7 mouse cellular contexts compared by ENCODE assay signal in genomic region chr9:95858027-95858570, GRCm38 (mm10). TPM values are rescaled to one million over a fixed set of nuclear protein-coding genes. Genes with fewer than 3 reads are reported as not detected.
DNase-seq lines count a peak whose midpoint lies in the region; ATAC-seq and TF ChIP-seq lines count a peak whose summit lies in the region.

No protein-coding gene starts in this region.

- peak overlapping the region; percentile 97 for H3K4me3 ChIP-seq in G1E (ENCODE audit: low read depth, low read length)
- peak overlapping the region; percentile 93 for H3K4me3 ChIP-seq in hindbrain, embryonic 13.5 days
- H3K4me3 ChIP-seq in liver, embryonic 16.5 days (ENCODE audit: low read depth, low read length), result peak overlapping the region; percentile 96
- H3K4me3 ChIP-seq in neural tube, embryonic 13.5 days, result peak overlapping the region; percentile 87

- H3K9me3 ChIP-seq in G1E (replicated peaks), result no peaks in the 10 kb centered on the region
- H3K9me3 ChIP-seq in hindbrain, embryonic 13.5 days, result no peaks in the 10 kb centered on the region
- H3K9me3 ChIP-seq in liver, embryonic 16.5 days (replicated peaks; ENCODE audit: control insufficient read depth, low read length), result no peaks in the 10 kb centered on the region
- H3K9me3 ChIP-seq in neural tube, embryonic 13.5 days, result no peaks in the 10 kb centered on the region

- under 1% methylated on average over 31 of the region's 31 CpGs for WGBS in hindbrain, embryonic 13.5 days
- WGBS in liver, embryonic 16.5 days (ENCODE audit: insufficient replicate concordance), result under 1% methylated on average over 31 of the region's 31 CpGs
- under 1% methylated on average over 31 of the region's 31 CpGs for WGBS in neural tube, embryonic 13.5 days

- peak; percentile 79 for DNase-seq in CD4-positive helper T cell, adult 2 months (ENCODE audit: low read depth, low spot score)
- peak; percentile 32 for DNase-seq in G1E (ENCODE audit: low spot score)
- DNase-seq in embryo, embryonic 11.5 days (ENCODE audit: low read depth, low spot score), result peak; percentile 47
- no peak for DNase-seq in gastrocnemius, postnatal 36 days

- H3K4me1 ChIP-seq in G1E (ENCODE audit: insufficient read depth, low read depth, low read length), result peaks cover 13% of the 10 kb centered on the region
- peaks cover 8% of the 10 kb centered on the region for H3K4me1 ChIP-seq in hindbrain, embryonic 13.5 days (replicated peaks)
- peaks cover 7% of the 10 kb centered on the region for H3K4me1 ChIP-seq in liver, embryonic 16.5 days (ENCODE audit: control insufficient read depth, low read depth, low read length)
- H3K4me1 ChIP-seq in neural tube, embryonic 13.5 days (replicated peaks), result peaks cover 8% of the 10 kb centered on the region; the same call in 1 of the 2 replicates

- H3K36me3 ChIP-seq in G1E (replicated peaks), result peaks cover 15% of the 10 kb centered on the region
- 0 out of 2 replicates have a peak, but pooled peaks cover 3% of the 10 kb centered on the region for H3K36me3 ChIP-seq in hindbrain, embryonic 13.5 days
- no peaks in the 10 kb centered on the region for H3K36me3 ChIP-seq in liver, embryonic 16.5 days (ENCODE audit: control insufficient read depth, insufficient read depth)
- H3K36me3 ChIP-seq in neural tube, embryonic 13.5 days, result 0 out of 2 replicates have a peak, but pooled peaks cover 10% of the 10 kb centered on the region

- peak overlapping the region; percentile 90 for H3K4me2 ChIP-seq in hindbrain, embryonic 13.5 days
- H3K4me2 ChIP-seq in liver, embryonic 16.5 days (ENCODE audit: low read depth, low read length), result peak overlapping the region; percentile 94
- H3K4me2 ChIP-seq in neural tube, embryonic 13.5 days, result peak overlapping the region; percentile 71

- peak; percentile 58 for ATAC-seq in G1E (ENCODE audit: extremely low read depth, insufficient number of reproducible peaks, low FRiP score, poor library complexity, severe bottlenecking)
- ATAC-seq in hindbrain, embryonic 13.5 days (ENCODE audit: low FRiP score), result peak; percentile 60
- ATAC-seq in liver, embryonic 16.5 days (ENCODE audit: low read depth), result 0 out of 2 replicates have a peak, but pooled peaks have one; percentile 9
- ATAC-seq in neural tube, embryonic 13.5 days (ENCODE audit: low read depth), result peak; percentile 59

- H3K27ac ChIP-seq in hindbrain, embryonic 13.5 days, result peak overlapping the region; percentile 82
- peak overlapping the region; percentile 67 for H3K27ac ChIP-seq in liver, embryonic 16.5 days (ENCODE audit: low read length)
- peak overlapping the region; percentile 72 for H3K27ac ChIP-seq in neural tube, embryonic 13.5 days (replicated peaks)

- peak overlapping the region; percentile 82 for H3K9ac ChIP-seq in hindbrain, embryonic 13.5 days
- H3K9ac ChIP-seq in liver, embryonic 16.5 days (ENCODE audit: low read depth, low read length), result peak overlapping the region; percentile 90
- peak overlapping the region; percentile 80 for H3K9ac ChIP-seq in neural tube, embryonic 13.5 days

- intact Hi-C loops in gastrocnemius, postnatal 36 days (cut with DNase I), result loop anchor here (5.0 kb wide), 1 partner anchor 361 kb away; no protein-coding TSS in a partner anchor

- no peaks in the 10 kb centered on the region for H3K27me3 ChIP-seq in G1E (ENCODE audit: insufficient read depth, low read length)
- H3K27me3 ChIP-seq in hindbrain, embryonic 13.5 days, result no peaks in the 10 kb centered on the region
- no peaks in the 10 kb centered on the region for H3K27me3 ChIP-seq in liver, embryonic 16.5 days (ENCODE audit: control insufficient read depth, insufficient read depth, low read depth, low read length)
- no peaks in the 10 kb centered on the region for H3K27me3 ChIP-seq in neural tube, embryonic 13.5 days

- TF ChIP-seq CTCF in G1E (IDR thresholded peaks at IDR 0.05; ENCODE audit: low read depth, low read length), result no peak

RNA-seq across cellular contexts. Expression of gene Atr, which starts 0.7 kb away (rescaled TPM):
- total RNA-seq in G1E (2014; fragmentation: Nextera tagmentation), result 99.0 and 116 TPM in 2 replicates
- total RNA-seq in G1E (2017), result 69.8 and 80.1 TPM in 2 replicates
- 5.1 and 6.9 TPM in 2 replicates for polyA plus RNA-seq in G1E (2012)
- polyA plus RNA-seq in hindbrain, embryonic 13.5 days (2015; fragmentation: Nextera tagmentation; extraction: Ambion mirVana), result 14.0 and 15.0 TPM in 2 replicates
- polyA plus RNA-seq in liver, embryonic 16.5 days (2015; fragmentation: Nextera tagmentation; extraction: Ambion mirVana), result 3.3 and 3.9 TPM in 2 replicates
- polyA plus RNA-seq in neural tube, embryonic 13.5 days (2015; fragmentation: Nextera tagmentation; extraction: Ambion mirVana), result 13.2 and 14.3 TPM in 2 replicates
- 1 to 10 TPM; 3.6 to 4.4 TPM for total RNA-seq in gastrocnemius, postnatal 36 days (2021)

RNA-seq across cellular contexts. Expression of gene Pls1, which starts 13.0 kb away (rescaled TPM):
- total RNA-seq in G1E (2014; fragmentation: Nextera tagmentation) (not detected in 2 replicates), G1E (2017) (under 0.01 and 0.16 TPM in 2 replicates)
- not detected in 2 replicates for polyA plus RNA-seq in G1E (2012)
- 3.3 and 3.7 TPM in 2 replicates for polyA plus RNA-seq in hindbrain, embryonic 13.5 days (2015; fragmentation: Nextera tagmentation; extraction: Ambion mirVana)
- 16.2 and 19.2 TPM in 2 replicates for polyA plus RNA-seq in liver, embryonic 16.5 days (2015; fragmentation: Nextera tagmentation; extraction: Ambion mirVana)
- 3.1 and 5.1 TPM in 2 replicates for polyA plus RNA-seq in neural tube, embryonic 13.5 days (2015; fragmentation: Nextera tagmentation; extraction: Ambion mirVana)
- not detected for total RNA-seq in gastrocnemius, postnatal 36 days (2021)

Comparison
In these comparisons a context has a peak if more than half of its experiments do, and no peak if none do; other contexts are left out.
1. DNase-seq: peak in CD4-positive helper T cell, adult 2 months (single experiment), G1E (single experiment) and embryo, embryonic 11.5 days (single experiment); none in gastrocnemius, postnatal 36 days (0 of 2).
2. ATAC-seq: peak in every context shown above with its lines; median percentile 60 in hindbrain, embryonic 13.5 days; 59 in neural tube, embryonic 13.5 days; 58 in G1E; 9 in liver, embryonic 16.5 days.
3. Peak in every context shown above with its lines, with median percentiles within 50 percentile points of each other: H3K4me3 ChIP-seq, H3K27ac ChIP-seq, H3K4me2 ChIP-seq and H3K9ac ChIP-seq.